Mouse (Mus musculus) right cerebral cortex, adult 18-20 months (tissue): ENCODE measurements around the gene Casp12.
"Not testable (repeated sequence)": the region's sequence is repeated elsewhere in the genome, so short reads cannot be mapped to it uniquely, and the experiment has no call there.

ENCODE experiments used
- DNase-seq: peaks from one replicate; pipeline ENCODE4 v3.0.0; 2022; ENCODE audit warnings: mixed read lengths

Casp12 gene

GRCm38 (mm10) chr9:5345291-5345898 lies at the start of gene Casp12:
Casp12 (plus strand) TSS chr9:5345430.
- DNase-seq = no peak

DNA sequence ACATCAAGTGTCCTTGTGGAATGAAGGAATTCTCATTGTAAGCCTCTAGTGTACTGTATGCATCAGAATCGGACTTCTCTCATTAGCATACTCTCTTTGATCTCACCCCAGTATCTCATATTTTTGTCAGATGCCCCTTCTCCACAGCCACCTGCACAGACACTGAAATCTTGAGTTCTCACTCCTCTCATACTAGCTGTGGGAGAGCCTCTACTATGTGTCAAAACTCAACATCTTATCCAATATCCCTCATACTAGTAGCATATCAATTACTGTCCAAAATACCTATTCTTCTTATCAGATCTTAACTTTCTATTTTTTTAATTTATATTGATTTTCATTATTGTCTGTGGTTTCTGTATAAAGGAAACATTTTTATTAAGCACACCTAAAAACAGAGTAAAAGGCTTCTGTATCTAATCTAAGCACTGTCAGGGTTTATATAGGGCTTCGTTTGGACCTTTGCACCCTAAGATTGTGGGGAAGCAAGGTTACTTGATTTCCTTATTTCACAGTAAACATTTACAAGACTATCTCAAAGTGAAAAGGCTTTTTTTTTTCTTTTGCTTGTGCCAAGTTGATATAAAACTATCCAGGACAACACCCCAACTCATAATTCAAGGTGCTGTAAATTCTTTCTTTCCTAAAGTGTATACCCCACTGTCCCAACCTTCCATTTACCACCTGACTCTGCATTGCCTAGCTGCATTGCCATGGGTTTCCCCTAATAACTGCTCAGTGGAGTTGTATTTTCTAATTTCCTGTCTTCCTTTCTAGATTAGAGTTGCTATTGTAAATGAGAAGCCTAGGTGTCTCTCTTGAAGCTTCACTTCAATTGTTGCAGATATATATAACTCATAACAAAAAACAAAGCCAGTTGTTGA lies 48.6 kb upstream of the Casp12 start:
- DNase-seq = no peak

DNA sequence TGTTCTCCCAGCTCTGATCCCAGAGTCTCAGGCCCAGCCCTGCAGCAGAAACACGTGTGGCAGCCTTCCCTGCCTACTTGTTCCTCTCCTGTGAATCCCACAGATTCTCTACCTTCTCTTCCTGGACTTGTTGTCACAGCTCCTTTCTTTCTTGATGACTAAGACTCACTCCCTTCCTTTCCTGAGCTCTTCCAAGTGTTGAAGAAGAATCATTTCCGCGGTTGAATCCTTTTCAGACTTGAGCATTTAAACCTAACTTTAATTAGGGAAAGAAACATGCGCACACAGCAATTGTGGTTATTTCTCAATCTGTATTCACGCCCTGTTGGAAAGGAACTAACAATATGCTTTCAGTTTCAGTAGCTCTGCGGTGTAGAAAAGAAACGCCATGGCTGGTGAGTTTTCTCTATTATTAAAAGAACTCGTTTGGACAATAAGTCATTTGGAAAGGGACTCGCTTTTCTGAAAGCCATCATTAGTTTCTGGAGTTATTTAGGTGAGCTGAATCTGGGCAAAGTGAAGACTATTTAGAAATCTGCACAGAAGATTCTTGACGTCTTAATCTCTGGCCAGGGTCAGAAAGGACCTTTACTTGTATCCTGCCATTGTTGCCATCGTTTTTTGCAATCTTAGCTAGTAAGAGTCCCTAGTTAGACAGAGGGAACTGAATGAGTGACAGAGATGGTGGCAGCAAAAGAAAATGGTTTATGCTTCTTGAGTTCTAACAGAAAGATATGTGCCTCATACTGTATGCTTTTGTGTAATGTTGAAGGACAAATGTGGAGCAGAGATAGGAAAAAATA lies 46.7 kb upstream of the Casp12 start, which contains the start of gene Casp1:
TSS of gene Casp1 (plus strand) at position 189 of the 803 bp plus-strand sequence.
- DNase-seq = no peak

DNA sequence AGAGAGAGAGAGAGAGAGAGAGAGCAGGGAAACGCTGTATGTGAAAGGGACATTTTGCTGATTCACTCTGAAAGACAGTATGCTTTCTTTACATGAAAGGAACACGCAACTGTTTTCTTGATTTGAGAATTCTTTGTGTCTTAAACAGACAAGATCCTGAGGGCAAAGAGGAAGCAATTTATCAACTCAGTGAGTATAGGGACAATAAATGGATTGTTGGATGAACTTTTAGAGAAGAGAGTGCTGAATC lies 46.2 kb upstream of the Casp12 start:
- DNase-seq = no peak

DNA sequence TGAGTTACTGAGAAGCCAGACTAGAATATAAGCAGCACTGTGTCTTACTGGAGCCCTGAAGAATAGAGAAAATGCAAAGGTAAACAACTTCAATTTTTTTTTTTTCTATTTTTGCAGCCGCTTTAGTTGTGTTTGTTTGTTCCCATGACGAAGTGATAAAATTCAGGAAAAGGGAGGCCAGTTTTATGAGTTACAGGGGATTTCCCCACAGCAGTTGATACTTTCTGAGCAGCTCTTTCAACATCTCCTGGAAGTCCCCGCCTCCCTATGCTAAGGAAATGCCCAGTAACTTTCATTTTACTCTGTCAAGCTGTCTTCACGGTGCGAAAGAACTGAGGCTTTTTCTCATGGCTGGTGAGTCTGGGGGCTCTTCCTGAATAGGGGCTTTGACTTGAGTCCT lies 36.7 kb upstream of the Casp12 start, which contains the start of gene Casp4:
TSS of gene Casp4 (plus strand) at position 268 of the 400 bp plus-strand sequence.
- DNase-seq = no peak

DNA sequence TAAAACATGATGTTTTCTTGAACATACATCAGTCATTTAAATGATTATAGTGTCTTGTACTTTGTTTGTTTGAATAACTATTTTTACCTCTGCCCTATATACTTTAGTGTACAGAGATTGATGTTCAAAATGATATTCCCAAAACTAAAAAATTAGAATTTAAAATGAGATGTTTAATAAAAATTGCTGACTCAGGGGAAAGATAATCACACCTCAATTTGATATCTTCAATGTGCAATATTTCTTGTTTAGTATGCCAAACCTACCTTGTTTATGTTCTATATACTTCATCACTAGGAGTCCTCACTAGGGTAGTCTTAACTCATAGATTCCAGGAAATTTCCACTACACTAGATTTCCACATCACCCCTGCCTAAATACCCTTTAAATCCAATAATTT lies 35.1 kb upstream of the Casp12 start:
- DNase-seq = no peak

DNA sequence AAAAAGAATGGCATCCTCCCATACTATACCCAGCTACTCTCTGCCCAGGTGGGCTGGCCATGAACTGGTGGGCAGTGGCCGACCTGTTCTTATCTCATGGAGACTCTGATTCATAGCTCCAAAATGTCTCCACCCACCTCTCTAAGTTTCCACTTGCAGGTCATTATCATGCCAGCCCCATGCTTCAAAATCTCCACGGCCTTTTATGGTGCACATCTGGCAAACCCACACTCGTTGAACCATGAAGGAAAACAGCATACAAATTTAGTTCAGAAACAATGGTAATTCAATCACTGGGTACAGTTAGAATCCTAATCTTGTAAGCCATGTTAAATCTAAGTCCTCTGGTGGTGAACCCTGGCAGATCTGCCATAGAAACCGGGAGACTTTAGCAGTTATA lies 33.8 kb upstream of the Casp12 start:
- DNase-seq = no peak

DNA sequence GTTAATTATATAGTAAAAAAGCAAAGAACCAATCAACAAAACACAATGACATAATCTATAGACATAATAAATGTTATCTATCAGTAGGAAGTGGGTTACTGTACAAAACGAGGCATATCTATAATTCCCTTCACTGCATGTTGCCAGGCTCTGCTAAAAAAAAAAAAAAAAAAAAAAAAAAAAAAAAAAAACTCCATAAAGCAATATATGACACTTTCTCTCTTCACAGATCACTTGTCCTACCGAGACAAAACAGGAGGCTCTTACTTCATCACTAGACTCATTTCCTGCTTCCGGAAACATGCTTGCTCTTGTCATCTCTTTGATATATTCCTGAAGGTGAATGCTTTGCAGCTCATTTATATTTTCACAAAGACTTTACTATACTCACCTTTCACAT lies 17.0 kb upstream of the Casp12 start:
- no peak for DNase-seq

GRCm38 (mm10) chr9:5332441-5332840 lies 12.8 kb upstream of the Casp12 start:
- no peak for DNase-seq

GRCm38 (mm10) chr9:5333422-5333821 lies 11.8 kb upstream of the Casp12 start:
- no peak for DNase-seq

DNA sequence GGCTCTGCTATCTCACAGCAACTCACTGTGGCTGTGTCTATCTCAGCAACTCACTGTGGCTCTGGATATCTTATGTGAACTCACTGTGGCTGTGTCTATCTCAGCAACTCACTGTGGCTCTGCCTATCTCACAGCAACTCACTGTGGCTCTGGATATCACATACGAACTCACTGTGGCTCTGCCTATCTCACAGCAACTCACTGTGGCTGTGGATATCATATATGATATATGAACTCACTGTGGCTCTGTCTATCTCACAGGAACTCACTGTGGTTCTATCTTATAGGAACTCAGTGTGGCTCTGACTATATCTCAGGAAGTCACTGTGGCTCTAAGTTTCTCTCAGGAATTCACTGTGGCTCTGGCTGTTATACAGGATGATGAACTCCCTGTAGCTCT lies 2.1 kb upstream of the Casp12 start:
- DNase-seq = no peak

DNA sequence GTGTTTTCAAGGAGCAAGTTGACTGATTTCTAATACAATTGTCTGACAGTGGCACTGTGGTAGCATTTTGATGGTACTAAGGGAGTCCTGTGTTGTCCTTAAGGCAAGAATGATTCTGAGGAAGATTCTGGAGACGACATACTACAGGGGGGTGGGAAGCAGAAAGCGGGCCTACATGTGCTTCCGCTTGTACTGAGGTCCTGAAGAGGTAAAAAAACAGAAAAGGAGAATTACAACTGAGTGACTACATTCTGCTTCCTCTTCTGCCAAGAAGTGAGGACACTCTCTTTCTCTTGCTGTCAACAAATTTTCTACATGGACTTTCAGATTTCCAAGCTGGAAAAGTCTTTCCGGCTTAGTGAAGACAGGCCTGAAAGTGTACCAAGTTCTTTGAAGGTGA lies 1.1 kb upstream of the Casp12 start:
- DNase-seq = no peak

DNA sequence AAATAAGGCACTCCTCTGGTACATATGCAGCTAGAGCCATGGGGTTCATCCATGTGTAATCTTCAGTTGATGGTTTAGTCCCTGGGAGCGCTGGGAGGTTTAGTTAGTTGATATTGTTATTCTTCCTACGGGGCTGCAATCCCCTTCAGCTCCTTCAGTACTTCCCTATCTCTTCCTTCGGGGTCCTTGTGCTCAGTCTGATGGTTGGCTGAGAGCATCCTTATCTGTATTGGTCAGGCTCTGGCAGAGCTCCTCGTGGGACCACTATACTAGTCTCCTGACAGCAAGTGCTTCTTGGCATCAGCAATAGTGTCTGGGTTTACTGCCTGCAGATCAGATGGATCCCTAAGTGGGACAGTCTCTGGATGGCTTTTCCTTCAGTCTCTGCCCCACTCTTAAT lies 2.2 kb downstream of the Casp12 start:
- no peak for DNase-seq

GRCm38 (mm10) chr9:5353673-5354072 lies 8.4 kb downstream of the Casp12 start:
- no peak for DNase-seq

GRCm38 (mm10) chr9:5356801-5357200 lies 11.6 kb downstream of the Casp12 start:
- DNase-seq = no peak

- DNase-seq = no peak
These were observed 48.3 kb downstream of the Casp12 start for GRCm38 (mm10) chr9:5393561-5393960.

DNA sequence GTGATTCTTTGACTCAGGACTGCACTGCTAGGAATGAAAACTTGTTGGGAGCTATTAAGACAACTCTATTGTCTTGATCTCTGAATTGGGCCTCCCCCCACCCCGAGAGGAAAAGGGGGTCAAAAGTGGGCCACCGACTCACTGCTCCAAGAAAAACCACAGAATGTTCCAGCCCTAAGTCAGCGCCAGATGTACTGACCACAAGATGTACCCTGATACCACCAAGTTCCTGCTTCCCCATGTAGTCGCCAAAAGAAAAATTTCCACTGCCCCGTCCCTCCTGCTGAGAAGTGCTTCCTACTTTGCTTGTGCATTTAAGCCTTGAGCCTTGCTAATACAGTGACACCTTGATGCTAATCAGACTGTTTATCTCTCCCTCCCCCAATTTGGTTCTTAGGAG lies 50.6 kb downstream of the Casp12 start:
- not testable (repeated sequence) for DNase-seq

DNA sequence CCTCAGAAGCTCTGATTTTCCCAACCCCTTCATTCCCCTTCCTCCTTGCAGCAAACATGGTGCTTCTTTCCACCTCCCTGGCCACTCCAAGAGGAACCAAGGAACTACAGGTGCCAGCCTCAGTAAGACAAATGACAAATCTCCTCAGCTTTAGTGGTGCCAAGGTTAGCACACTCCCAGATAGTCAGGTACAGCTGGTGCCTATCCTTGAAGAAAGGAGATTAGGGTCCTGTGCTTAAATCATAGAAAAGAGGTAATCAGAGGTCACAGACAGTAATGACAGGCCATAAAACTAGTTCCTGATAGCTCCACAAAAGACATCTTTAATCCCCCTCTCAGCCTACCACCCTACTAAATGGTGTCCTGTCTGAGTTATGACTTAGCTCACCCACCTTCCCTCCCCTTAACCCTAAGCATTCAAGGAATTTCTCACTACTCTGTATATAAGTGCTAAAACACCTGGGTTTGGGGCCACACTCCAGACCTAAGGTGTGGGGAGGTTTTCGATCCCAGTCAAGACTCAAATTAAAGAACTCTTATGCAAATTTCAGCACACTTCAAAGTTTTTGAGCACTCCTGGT lies 65.8 kb downstream of the Casp12 start:
- DNase-seq = no peak

- DNase-seq = no peak
These were observed 67.3 kb downstream of the Casp12 start for GRCm38 (mm10) chr9:5412446-5413111.

DNA sequence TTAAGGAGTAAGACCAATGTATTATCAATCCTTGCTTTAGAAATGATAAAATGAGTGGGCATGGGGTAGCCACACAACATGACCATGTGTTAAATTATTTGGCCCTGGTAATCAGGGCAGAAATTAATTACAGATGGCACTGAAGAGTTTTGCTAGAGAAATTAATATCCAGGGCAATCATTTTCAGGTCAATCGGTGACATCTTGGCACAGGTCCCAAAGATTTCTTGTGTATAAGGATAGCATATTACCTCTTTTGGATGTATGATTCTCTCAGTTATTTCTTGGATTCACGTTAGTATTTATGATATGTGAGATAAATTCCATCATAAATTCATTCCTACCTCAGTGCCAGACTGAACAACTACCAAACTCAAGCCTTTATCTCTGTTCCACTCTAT lies 72.6 kb downstream of the Casp12 start:
- DNase-seq = no peak
